Mouse (Mus musculus) forebrain, embryonic 15.5 days (tissue): ENCODE data around the gene Zbtb20. TPM values are rescaled to one million over a fixed set of nuclear protein-coding genes. Genes with fewer than 3 reads are reported as not detected.

Experiments used
- ATAC-seq: fragments of 200-750 bp; cut with Nextera tagmentation; replicated peaks from 2 replicates; pipeline ENCODE4 v1.8.0; 2017; ENCODE audit warnings: mild to moderate bottlenecking, moderate TSS enrichment, moderate library complexity
- H3K27ac ChIP-seq: fragments of 300-500 bp; sonication (generic); replicated peaks from 2 replicates; pipeline ENCODE4 v1.5.1; 2015; ENCODE audit warnings: mild to moderate bottlenecking, inconsistent platforms
- H3K27me3 ChIP-seq: fragments of 300-500 bp; sonication (generic); 2 replicates; pipeline ENCODE4 v1.6.1; 2015; ENCODE audit warnings: inconsistent platforms
- H3K36me3 ChIP-seq: fragments of 300-500 bp; sonication (generic); 2 replicates; pipeline ENCODE4 v1.6.1; 2015; ENCODE audit warnings: mild to moderate bottlenecking, inconsistent platforms
- H3K4me1 ChIP-seq: fragments of 300-500 bp; sonication (generic); 2 replicates; pipeline ENCODE4 v1.6.1; 2015; ENCODE audit warnings: inconsistent platforms
- H3K4me2 ChIP-seq: fragments of 300-500 bp; sonication (generic); replicated peaks from 2 replicates; pipeline ENCODE4 v1.6.1; 2015; ENCODE audit warnings: mild to moderate bottlenecking, inconsistent platforms
- H3K4me3 ChIP-seq: fragments of 300-500 bp; sonication (generic); 2 replicates; pipeline ENCODE4 v1.5.1; 2015; ENCODE audit warnings: mild to moderate bottlenecking, inconsistent platforms
- H3K9ac ChIP-seq: fragments of 300-500 bp; sonication (generic); replicated peaks from 2 replicates; pipeline ENCODE4 v1.6.1; 2015; ENCODE audit warnings: mild to moderate bottlenecking, inconsistent platforms
- H3K9me3 ChIP-seq: fragments of 300-500 bp; sonication (generic); 2 replicates; pipeline ENCODE4 v1.6.1; 2016; ENCODE audit warnings: inconsistent platforms
- WGBS: fragments of 180-500 bp; shearing (Covaris S2); methylation state at CpG from one replicate; pipeline ENCODE4 v1.1.7; 2015; ENCODE audit warnings: mixed read lengths; 5-methylcytosine and 5-hydroxymethylcytosine counted together
- microRNA counts: library from miRNA; unstranded; fragments of <30 nt; microRNA quantifications from one replicate; lab custom pipeline; 2016
- microRNA-seq: library from miRNA; unstranded; fragments of <30 nt; microRNA quantifications from one replicate; pipeline ENCODE4, GENCODE M21; 2016
- polyA plus RNA-seq: library from polyadenylated mRNA; unstranded; fragments of >200 nt; fragmentation: Nextera tagmentation; extraction: Ambion mirVana; gene quantifications from 2 replicates; pipeline ENCODE4 v1.2.1, GENCODE M21; 2015

Gene Zbtb20
- polyA plus RNA-seq, 1 experiment from 2014 or later, result 143 TPM

DNA sequence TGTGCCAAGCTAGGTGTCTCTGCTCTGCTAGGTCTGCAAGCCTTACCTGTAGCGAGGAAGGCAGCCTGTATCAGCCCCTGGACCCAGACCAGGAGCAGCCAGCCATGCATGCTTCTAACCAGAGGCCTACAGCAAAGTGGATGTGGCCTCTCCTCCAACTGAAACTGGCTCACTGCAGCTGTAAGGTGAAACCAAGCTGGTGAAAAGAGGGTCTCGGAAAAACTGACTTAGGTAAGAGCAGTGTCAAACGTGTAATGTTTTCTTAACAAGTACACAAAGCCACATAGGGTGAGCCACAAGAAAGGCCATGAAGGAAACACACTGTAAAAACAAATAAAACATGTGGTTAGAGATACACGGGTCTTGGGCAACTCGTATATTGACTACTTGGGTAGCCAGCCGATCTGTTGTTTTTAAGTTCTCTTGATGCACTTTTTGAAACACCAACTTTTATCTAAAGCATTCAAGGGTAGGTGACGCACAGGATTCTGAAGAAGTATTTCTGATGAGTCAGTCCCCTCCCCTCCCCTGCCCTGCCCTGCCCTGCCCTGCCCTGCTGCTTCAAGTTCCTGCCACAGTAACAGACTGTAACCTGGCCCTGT, 788.4 kb downstream of the Zbtb20 start, which contains the start of gene Tigit:
Gene Tigit, minus strand, starts transcription at position 169 of the 602 bp plus-strand sequence.
- Histone ChIP-seq H3K4me1 (no peaks in the 10 kb centered on the region), H3K36me3 (no peaks in the 10 kb centered on the region), H3K27me3 (no peaks in the 10 kb centered on the region), H3K9ac (no peak within 1 kb of the TSS), H3K4me2 (no peak within 1 kb of the TSS), H3K27ac (no peak within 1 kb of the TSS), H3K4me3 (no peak within 1 kb of the TSS), H3K9me3 (no peaks in the 10 kb centered on the region)
- 83% methylated on average over 7 of the region's 7 CpGs for WGBS
- ATAC-seq, result no peak

DNA sequence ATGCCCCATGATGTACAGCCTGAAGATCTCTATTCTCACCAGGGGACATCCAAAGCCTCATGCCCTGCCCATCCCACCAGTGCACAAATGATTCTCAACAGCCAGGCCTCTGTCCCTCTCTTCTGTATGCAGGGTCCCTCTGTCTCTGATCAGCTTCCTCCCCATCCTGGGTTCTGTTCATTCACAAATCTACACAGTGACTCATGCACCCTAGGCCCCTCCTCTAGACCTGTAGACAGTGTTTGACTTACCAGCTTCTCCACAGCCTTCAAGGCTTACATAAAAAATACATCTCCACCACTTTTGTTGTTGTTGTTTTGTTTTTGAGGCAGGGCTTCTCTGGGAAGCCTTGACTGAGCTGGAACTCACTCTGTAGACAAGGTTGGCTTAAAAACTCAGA, 789.2 kb downstream of the Zbtb20 start:
- Histone ChIP-seq H3K36me3 (no peaks in the 10 kb centered on the region), H3K4me1 (no peaks in the 10 kb centered on the region), H3K27ac (no peak overlapping the region), H3K4me3 (no peak overlapping the region), H3K27me3 (no peaks in the 10 kb centered on the region), H3K9me3 (no peaks in the 10 kb centered on the region), H3K4me2 (no peak overlapping the region), H3K9ac (no peak overlapping the region)
- no peak for ATAC-seq

DNA sequence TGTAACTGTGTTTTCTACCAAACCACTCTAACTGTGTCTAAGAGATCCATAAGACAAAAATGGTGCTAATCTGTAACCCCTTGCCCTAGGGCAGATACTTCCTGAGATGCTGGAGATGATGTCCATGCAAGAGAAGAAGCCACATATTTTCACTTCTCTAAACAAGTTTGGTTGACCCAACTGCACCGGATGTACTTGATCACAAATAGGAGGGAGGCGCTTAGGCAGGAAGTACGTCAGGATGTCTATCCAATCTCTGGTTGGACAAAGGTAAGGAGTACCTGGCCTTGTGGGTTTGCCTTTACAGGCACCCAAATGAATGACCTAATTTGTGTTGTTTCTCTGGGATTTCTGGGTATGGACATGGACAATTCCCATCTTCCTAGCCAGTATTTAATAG, 792.6 kb downstream of the Zbtb20 start:
- Histone ChIP-seq H3K4me1 (no peaks in the 10 kb centered on the region), H3K27ac (no peak overlapping the region), H3K9me3 (no peaks in the 10 kb centered on the region), H3K36me3 (no peaks in the 10 kb centered on the region), H3K9ac (no peak overlapping the region), H3K4me3 (no peak overlapping the region), H3K27me3 (no peaks in the 10 kb centered on the region), H3K4me2 (no peak overlapping the region)
- no peak for ATAC-seq
- 96% methylated on average over 3 of the region's 3 CpGs for WGBS

DNA sequence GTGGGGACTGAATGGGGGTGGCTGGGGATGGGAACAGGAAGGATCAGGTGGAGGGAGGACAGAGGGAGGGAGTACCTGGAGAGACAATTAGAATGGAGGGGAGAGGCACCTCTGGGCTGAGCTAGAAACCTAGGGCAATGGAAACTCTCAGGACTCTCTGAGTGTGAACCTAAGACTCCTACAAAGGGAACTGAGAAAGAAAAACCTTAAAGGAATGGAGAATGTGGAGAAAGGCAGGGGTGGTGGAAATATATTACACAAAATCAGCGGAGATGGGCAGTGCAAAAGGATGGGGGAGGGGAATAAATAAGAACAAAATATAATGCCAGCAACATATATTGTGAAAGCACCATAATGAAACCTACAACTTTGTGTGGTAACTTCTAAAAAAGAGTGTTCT, 796.3 kb downstream of the Zbtb20 start:
- ATAC-seq, result no peak
- no peaks in the 10 kb centered on the region for H3K27me3 ChIP-seq
- no peak overlapping the region for H3K27ac ChIP-seq
- WGBS, result 97% methylated on average over 1 of the region's 1 CpGs
- no peak overlapping the region for H3K9ac ChIP-seq
- no peaks in the 10 kb centered on the region for H3K4me1 ChIP-seq
- no peak overlapping the region for H3K4me2 ChIP-seq
- H3K4me3 ChIP-seq, result no peak overlapping the region
- no peaks in the 10 kb centered on the region for H3K9me3 ChIP-seq
- no peaks in the 10 kb centered on the region for H3K36me3 ChIP-seq

DNA sequence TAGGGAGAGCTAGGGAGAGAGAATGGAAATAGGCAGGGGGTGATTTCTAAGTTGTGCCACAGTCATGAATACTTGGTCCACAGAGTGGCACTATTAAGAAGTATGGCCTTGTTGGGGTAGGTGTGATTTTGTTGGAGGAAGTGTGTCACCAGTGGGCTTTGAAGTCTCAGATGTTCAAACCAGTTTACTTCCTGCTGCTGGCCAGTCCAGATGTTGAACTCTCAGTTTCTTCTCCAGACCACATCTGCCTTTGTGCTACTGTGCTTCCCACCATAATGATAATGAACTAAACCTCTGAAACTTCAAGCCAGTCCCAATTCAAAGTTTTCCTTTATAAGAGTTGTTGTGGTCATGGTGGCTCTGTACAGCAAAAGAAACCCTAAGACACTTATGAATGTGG, 797.0 kb downstream of the Zbtb20 start:
- no peaks in the 10 kb centered on the region; the same call in 1 of the 2 replicates for H3K9me3 ChIP-seq
- no peak overlapping the region for H3K4me2 ChIP-seq
- no peak overlapping the region for H3K9ac ChIP-seq
- no peak for ATAC-seq
- H3K4me1 ChIP-seq, result no peaks in the 10 kb centered on the region
- no peaks in the 10 kb centered on the region for H3K27me3 ChIP-seq
- H3K27ac ChIP-seq, result no peak overlapping the region
- no peak overlapping the region for H3K4me3 ChIP-seq
- no peaks in the 10 kb centered on the region for H3K36me3 ChIP-seq

DNA sequence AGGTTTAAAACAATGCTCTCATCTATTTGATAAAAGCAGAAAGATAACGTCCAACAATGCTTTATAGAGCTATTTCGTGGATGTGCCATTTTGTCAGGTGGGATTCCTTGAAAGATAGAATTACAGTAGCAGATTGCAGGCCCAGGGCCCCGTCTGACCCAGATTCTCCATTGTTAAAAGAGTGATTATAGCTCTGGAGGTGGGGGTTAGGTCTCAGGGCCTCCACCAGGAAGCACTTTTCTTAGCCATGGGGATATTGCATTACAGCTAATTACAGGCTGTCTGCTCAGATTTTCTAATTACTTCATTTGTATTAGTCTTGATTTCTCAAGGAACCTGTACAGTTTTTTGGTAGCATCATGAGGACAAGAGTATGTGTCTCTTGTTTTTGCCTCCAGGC, 798.7 kb downstream of the Zbtb20 start:
- H3K27ac ChIP-seq, result no peak overlapping the region
- 84% methylated on average over 3 of the region's 3 CpGs for WGBS
- no peaks in the 10 kb centered on the region; the same call in 1 of the 2 replicates for H3K9me3 ChIP-seq
- no peaks in the 10 kb centered on the region for H3K4me1 ChIP-seq
- no peaks in the 10 kb centered on the region for H3K36me3 ChIP-seq
- no peak for ATAC-seq
- H3K27me3 ChIP-seq, result no peaks in the 10 kb centered on the region
- no peak overlapping the region for H3K9ac ChIP-seq
- H3K4me2 ChIP-seq, result no peak overlapping the region
- H3K4me3 ChIP-seq, result no peak overlapping the region

DNA sequence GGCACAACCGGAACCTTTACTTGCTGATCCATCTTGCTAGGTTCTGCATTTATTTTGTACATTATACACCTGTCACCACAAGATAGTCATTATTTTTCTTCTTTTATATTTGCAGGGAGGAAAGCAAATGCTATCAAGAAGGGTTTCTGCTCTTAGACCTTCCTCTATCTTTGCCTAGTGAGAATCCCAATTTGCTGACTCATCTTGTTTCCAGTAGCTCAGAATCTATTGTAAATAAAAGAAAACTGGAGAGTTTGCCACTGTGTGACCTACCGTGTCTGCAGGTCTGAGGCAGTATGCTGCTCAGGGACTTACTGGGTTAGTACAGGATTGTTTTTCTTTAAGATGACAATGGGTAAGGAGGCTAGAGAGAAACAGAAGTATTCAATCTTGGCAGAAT, 812.3 kb downstream of the Zbtb20 start:
- ATAC-seq, result no peak
- H3K27ac ChIP-seq, result no peak overlapping the region
- 77% methylated on average over 2 of the region's 2 CpGs for WGBS
- no peak overlapping the region for H3K9ac ChIP-seq
- H3K4me3 ChIP-seq, result no peak overlapping the region
- H3K36me3 ChIP-seq, result no peaks in the 10 kb centered on the region
- no peaks in the 10 kb centered on the region for H3K27me3 ChIP-seq
- no peaks in the 10 kb centered on the region for H3K4me1 ChIP-seq
- no peaks in the 10 kb centered on the region for H3K9me3 ChIP-seq
- H3K4me2 ChIP-seq, result no peak overlapping the region

DNA sequence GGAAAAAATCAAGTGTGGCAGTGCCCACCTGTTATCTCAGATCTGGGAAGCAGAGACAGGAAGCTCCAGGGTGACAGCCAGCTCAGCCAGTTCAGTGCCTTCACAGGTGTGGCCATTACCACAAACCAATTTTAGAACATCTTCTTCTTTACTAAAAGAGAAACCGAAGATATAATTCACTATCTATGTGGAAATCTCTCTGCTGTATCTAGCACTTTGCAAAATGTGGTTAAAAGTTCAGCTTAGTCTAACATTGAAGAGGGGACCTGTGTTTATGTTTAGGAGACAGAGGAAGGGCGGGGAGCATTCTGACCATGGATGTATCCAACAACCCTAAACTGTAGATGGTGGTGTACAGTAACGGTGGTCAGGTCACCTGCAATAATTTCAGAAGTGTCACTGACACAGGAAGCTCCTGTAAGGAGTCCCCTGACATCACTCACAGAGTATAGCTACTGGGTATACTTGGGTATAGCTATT, 814.6 kb downstream of the Zbtb20 start:
- H3K4me2 ChIP-seq, result no peak overlapping the region
- H3K9me3 ChIP-seq, result no peaks in the 10 kb centered on the region
- no peak overlapping the region for H3K27ac ChIP-seq
- no peaks in the 10 kb centered on the region for H3K4me1 ChIP-seq
- H3K4me3 ChIP-seq, result no peak overlapping the region
- WGBS, result 93% methylated on average over 3 of the region's 3 CpGs
- no peak for ATAC-seq
- H3K9ac ChIP-seq, result no peak overlapping the region
- no peaks in the 10 kb centered on the region for H3K27me3 ChIP-seq
- no peaks in the 10 kb centered on the region for H3K36me3 ChIP-seq

DNA sequence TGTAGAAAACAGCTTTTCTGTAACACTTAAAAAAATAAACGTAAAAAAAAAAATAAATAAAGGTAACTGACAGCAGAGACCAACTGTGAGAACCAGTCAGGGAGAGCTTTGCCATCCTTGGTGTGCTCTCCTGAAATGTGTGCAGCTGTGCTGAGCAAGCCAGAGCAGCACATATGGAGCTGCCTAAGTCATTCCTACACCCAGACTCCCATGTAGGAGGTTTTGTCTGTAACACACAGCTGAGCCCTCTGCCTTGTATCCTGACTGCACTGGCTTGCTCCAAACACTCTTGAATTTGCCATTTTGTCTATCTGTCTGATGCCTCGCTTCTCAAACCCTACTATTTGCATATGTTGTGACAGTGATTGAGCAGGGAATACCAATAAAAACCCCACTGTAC, 815.2 kb downstream of the Zbtb20 start:
- no peaks in the 10 kb centered on the region for H3K4me1 ChIP-seq
- no peak overlapping the region for H3K27ac ChIP-seq
- no peak overlapping the region for H3K4me3 ChIP-seq
- no peaks in the 10 kb centered on the region for H3K27me3 ChIP-seq
- no peaks in the 10 kb centered on the region for H3K9me3 ChIP-seq
- no peak for ATAC-seq
- 80% methylated on average over 2 of the region's 2 CpGs for WGBS
- H3K4me2 ChIP-seq, result no peak overlapping the region
- H3K36me3 ChIP-seq, result no peaks in the 10 kb centered on the region
- no peak overlapping the region for H3K9ac ChIP-seq

DNA sequence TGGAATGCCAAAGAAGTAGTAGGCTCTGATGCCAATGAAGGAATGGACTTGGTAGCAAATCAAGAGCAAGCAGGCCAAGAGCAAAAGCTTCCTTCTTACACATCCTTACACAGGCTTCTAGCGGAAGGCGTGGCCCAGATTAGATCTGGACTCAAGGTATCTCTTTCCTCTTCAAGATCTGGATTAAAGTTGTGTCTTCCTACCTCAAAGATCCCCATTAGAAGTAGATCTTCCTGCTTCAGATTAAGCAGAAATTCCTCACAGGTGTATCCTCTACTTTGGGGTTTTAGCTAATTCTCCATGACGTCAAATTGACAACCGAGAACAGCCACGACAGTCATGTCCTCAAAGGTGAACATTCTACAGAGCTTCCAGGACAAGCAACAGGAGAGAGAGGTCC, 816.1 kb downstream of the Zbtb20 start:
- Histone ChIP-seq H3K4me2 (no peak overlapping the region), H3K9me3 (no peaks in the 10 kb centered on the region), H3K4me1 (no peaks in the 10 kb centered on the region), H3K9ac (no peak overlapping the region), H3K4me3 (no peak overlapping the region), H3K36me3 (no peaks in the 10 kb centered on the region), H3K27me3 (no peaks in the 10 kb centered on the region), H3K27ac (no peak overlapping the region)
- ATAC-seq, result no peak
- 96% methylated on average over 5 of the region's 5 CpGs for WGBS

MicroRNAs encoded within 50 kb of the gene (microRNA counts, 519-probe panel; counts per million panel counts)
- microRNA mmu-miR-568 (lab: Ali Mortazavi, UCI), result not detected

Small RNA genes within 50 kb of the gene (microRNA-seq; reads per million reads assigned to microRNA genes)
- gene Mir568, result not detected
